In the genomic region with DNA sequence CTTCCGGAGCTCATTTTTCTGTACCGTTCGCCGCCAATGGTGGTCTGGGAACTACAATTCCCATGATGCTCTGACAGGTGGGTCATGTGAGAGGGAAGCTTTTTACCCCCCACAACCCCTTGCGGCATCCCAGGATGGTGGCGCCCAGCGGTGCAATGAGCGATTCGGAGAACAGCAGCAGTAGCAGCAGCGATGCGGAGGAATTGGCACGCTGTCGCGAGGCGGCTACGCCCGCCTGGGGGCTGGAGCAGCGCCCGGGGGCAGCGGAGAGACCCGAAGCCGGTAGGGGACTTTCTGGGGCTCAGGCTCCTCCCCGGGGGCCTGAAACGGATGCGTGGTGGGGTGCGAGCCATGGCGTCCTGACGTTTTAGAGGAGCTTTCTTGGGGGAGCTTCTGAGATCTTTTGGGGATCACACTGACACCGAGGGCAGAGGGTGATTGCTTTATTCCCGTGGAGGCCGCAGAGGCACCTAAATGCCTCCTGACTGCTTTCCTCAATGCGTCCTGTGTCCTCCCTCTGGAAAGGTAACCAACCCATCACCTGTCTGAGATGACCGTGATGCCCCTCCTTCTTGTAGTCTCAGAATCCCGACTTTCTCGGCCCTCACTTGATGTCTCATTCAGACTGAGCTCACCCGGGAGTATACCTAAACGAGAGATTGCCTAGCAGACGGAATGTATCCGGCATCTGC, we compare ENCODE assay signal across 7 mouse cellular contexts. TPM values are rescaled to one million over a fixed set of nuclear protein-coding genes. Genes with fewer than 3 reads are reported as not detected.
DNase-seq lines count a peak whose midpoint lies in the region; ATAC-seq lines count a peak whose summit lies in the region.

A gene (plus strand): TSS at position 85 of the 692 bp plus-strand sequence.

- peak within 1 kb of the TSS; percentile 99 for H3K4me3 ChIP-seq in intestine, embryonic 16.5 days (ENCODE audit: low read length)
- peak within 1 kb of the TSS; percentile 80 for H3K4me3 ChIP-seq in midbrain, embryonic 11.5 days (ENCODE audit: low read depth, low read length)

- peaks cover 4% of the 10 kb centered on the region for H3K4me1 ChIP-seq in intestine, embryonic 16.5 days (ENCODE audit: control insufficient read depth, insufficient read depth, low read length)
- H3K4me1 ChIP-seq in midbrain, embryonic 11.5 days (ENCODE audit: control insufficient read depth, insufficient read depth, low read length): peaks cover 5% of the 10 kb centered on the region

- H3K4me2 ChIP-seq in intestine, embryonic 16.5 days (ENCODE audit: low read depth, low read length): peak within 1 kb of the TSS; percentile 83
- H3K4me2 ChIP-seq in midbrain, embryonic 11.5 days: peak within 1 kb of the TSS; percentile 80

- intact Hi-C loops in left cerebral cortex, postnatal 36 days (cut with DNase I): loop anchor here (5.0 kb wide), 1 partner anchor 120 kb away; a partner anchor contains a TSS

- peak; percentile 93 for ATAC-seq in intestine, embryonic 16.5 days
- peak; percentile 97 for ATAC-seq in midbrain, embryonic 11.5 days (ENCODE audit: low FRiP score)

- peak within 1 kb of the TSS; percentile 99 for H3K9ac ChIP-seq in intestine, embryonic 16.5 days (ENCODE audit: low read depth, low read length)
- peak within 1 kb of the TSS; percentile 94 for H3K9ac ChIP-seq in midbrain, embryonic 11.5 days (ENCODE audit: low read length)

- peaks cover 8% of the 10 kb centered on the region; the same call in 1 of the 2 replicates for H3K36me3 ChIP-seq in intestine, embryonic 16.5 days (ENCODE audit: control insufficient read depth, insufficient read depth, low read length)
- peaks cover 11% of the 10 kb centered on the region; the same call in 1 of the 2 replicates for H3K36me3 ChIP-seq in midbrain, embryonic 11.5 days (ENCODE audit: control insufficient read depth, insufficient read depth, low read length)

- WGBS in intestine, embryonic 16.5 days: under 1% methylated on average over 39 of the region's 39 CpGs
- WGBS in midbrain, embryonic 11.5 days: 1% methylated on average over 39 of the region's 39 CpGs

- no peaks in the 10 kb centered on the region for H3K27me3 ChIP-seq in intestine, embryonic 16.5 days (replicated peaks; ENCODE audit: control insufficient read depth, insufficient read depth, low read length)
- H3K27me3 ChIP-seq in midbrain, embryonic 11.5 days (ENCODE audit: control insufficient read depth, insufficient read depth, low read length): no peaks in the 10 kb centered on the region

- H3K9me3 ChIP-seq in intestine, embryonic 16.5 days (ENCODE audit: control insufficient read depth, low read length): no peaks in the 10 kb centered on the region
- no peaks in the 10 kb centered on the region; the same call in 1 of the 2 replicates for H3K9me3 ChIP-seq in midbrain, embryonic 11.5 days (ENCODE audit: control insufficient read depth, low read length)

- DNase-seq in adrenal gland, postnatal 10 days: peak; percentile 87
- DNase-seq in embryo, embryonic 9.5 days (ENCODE audit: extremely low spot score): peak; percentile 87
- DNase-seq in gastrocnemius, postnatal 4 days (ENCODE audit: low spot score in 2 of 2): peak; percentile 58 to 80
- peak; percentile 86 to 88 for DNase-seq in left cerebral cortex, postnatal 36 days (ENCODE audit: low spot score in 2 of 2)
- peak; percentile 97 for DNase-seq in midbrain, embryonic 11.5 days (ENCODE audit: low spot score, missing footprints)
- peak; percentile 71 for DNase-seq in skeletal muscle tissue, adult 2 months (ENCODE audit: low read depth, low spot score)

- H3K27ac ChIP-seq in intestine, embryonic 16.5 days (ENCODE audit: low read length): peak within 1 kb of the TSS; percentile 84
- peak within 1 kb of the TSS; percentile 66 for H3K27ac ChIP-seq in midbrain, embryonic 11.5 days (ENCODE audit: low read depth, low read length)

RNA-seq across cellular contexts. Expression of the gene that starts here (rescaled TPM):
- 10 to 100 TPM; 34.3 to 35.8 TPM for total RNA-seq in adrenal gland, postnatal 10 days (2021)
- 10 to 100 TPM; 34.5 to 34.6 TPM for total RNA-seq in gastrocnemius, postnatal 4 days (2021)
- polyA plus RNA-seq in intestine, embryonic 16.5 days (2015; fragmentation: Nextera tagmentation; extraction: Ambion mirVana): 49.1 and 53.3 TPM in 2 replicates
- 100 to 1,000 TPM; 203 to 243 TPM for total RNA-seq in left cerebral cortex, postnatal 36 days (2021)
- 43.5 and 46.3 TPM in 2 replicates for polyA plus RNA-seq in midbrain, embryonic 11.5 days (2014; fragmentation: Nextera tagmentation; extraction: Ambion mirVana)

Comparison
In these comparisons a context has a peak if more than half of its experiments do, and no peak if none do; other contexts are left out.
1. Peak in every context shown above with its lines: DNase-seq, ATAC-seq, H3K4me3 ChIP-seq and H3K27ac ChIP-seq.
2. RNA of the gene that starts here (total RNA-seq): 203 to 243 TPM in left cerebral cortex, postnatal 36 days; 34.3 to 35.8 TPM in adrenal gland, postnatal 10 days and 34.5 to 34.6 TPM in gastrocnemius, postnatal 4 days; every median in the first group is over 4 times any median in the second.